ENCODE assay signal across 15 mouse cellular contexts in the genomic region with DNA sequence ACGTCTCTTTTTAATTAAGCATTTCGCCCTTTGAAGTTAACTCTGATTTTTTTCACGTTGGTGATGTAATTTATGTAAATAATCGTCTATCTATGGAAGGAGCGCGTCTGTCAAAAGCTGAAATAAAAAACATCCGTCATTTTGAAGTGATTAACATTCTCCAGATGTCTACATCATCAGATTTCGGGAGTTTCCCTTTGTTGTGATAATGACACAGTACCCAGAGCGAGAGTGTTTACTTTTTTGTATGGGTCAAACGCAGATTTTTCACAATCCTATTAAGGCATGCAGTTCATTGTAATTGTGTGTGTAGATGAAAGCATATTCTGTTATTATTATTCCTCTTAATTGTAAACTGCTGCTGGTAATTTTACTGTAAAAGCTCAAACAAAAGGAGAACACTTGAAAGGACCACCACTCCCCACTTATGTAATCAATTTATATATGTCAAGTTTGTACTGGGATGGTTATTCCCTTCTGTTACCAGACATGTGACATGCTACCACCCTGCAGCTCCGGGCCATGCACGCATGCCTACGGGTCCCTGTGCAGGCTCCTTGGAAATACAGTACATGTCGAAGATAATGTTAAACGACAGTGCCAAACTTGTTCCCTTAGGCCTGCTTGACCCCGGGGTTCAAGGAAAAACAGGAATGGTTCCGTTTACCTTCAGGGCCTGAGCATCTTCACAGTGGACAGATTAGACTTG. TPM values are rescaled to one million over a fixed set of nuclear protein-coding genes. Genes with fewer than 3 reads are reported as not detected.
DNase-seq lines count a peak whose midpoint lies in the region; ATAC-seq and TF ChIP-seq lines count a peak whose summit lies in the region.
"Had no signal": no experiment of that assay in that cellular context is flagged by ENCODE, and none has a peak within 500 bp of the region (broad histone marks: within the 10 kb centered on the region; RNA-seq: fewer than 3 reads in every experiment).

No protein-coding gene starts in this region.

- peaks cover 44% of the 10 kb centered on the region for H3K27me3 ChIP-seq in midbrain, embryonic 12.5 days
- H3K27me3 ChIP-seq in midbrain, postnatal 0 days (ENCODE audit: insufficient read depth, low read length), result 0 out of 2 replicates have a peak, but pooled peaks cover 4% of the 10 kb centered on the region
- peaks cover 23% of the 10 kb centered on the region; the same call in 1 of the 2 replicates for H3K27me3 ChIP-seq in embryonic facial prominence, embryonic 14.5 days (replicated peaks; ENCODE audit: control insufficient read depth, insufficient read depth, low read length)
- H3K27me3 ChIP-seq in hindbrain, embryonic 15.5 days, result peaks cover 7% of the 10 kb centered on the region; the same call in 1 of the 2 replicates
- H3K27me3 ChIP-seq in midbrain, embryonic 16.5 days (ENCODE audit: control insufficient read depth, insufficient read depth, low read depth, low read length), result peaks cover 6% of the 10 kb centered on the region
- peaks cover 1% of the 10 kb centered on the region; the same call in 1 of the 2 replicates for H3K27me3 ChIP-seq in kidney, adult 2 months (replicated peaks; ENCODE audit: control insufficient read depth, insufficient read depth, low read length)

- H3K9ac ChIP-seq in midbrain, embryonic 12.5 days (replicated peaks), result no peak overlapping the region
- no peak overlapping the region for H3K9ac ChIP-seq in midbrain, postnatal 0 days (replicated peaks; ENCODE audit: low read length, poor library complexity, severe bottlenecking)
- no peak overlapping the region for H3K9ac ChIP-seq in embryonic facial prominence, embryonic 14.5 days (ENCODE audit: low read depth, low read length)
- no peak overlapping the region for H3K9ac ChIP-seq in hindbrain, embryonic 15.5 days
- no peak overlapping the region for H3K9ac ChIP-seq in midbrain, embryonic 16.5 days (ENCODE audit: low read depth, low read length)
- H3K9ac ChIP-seq: heart, embryonic 12.5 days; lung, embryonic 15.5 days had no signal

- H3K27ac ChIP-seq in midbrain, embryonic 12.5 days (replicated peaks), result no peak overlapping the region
- no peak overlapping the region for H3K27ac ChIP-seq in midbrain, postnatal 0 days (ENCODE audit: low read depth, low read length)
- H3K27ac ChIP-seq in embryonic facial prominence, embryonic 14.5 days (replicated peaks; ENCODE audit: low read depth, low read length), result no peak overlapping the region
- no peak overlapping the region for H3K27ac ChIP-seq in hindbrain, embryonic 15.5 days (replicated peaks)
- H3K27ac ChIP-seq in midbrain, embryonic 16.5 days (ENCODE audit: low read length), result no peak overlapping the region
- H3K27ac ChIP-seq in kidney, adult 2 months (ENCODE audit: insufficient read depth, low read depth, low read length), result no peak overlapping the region
- H3K27ac ChIP-seq: left cerebral cortex, adult 2 months; lung, embryonic 15.5 days had no signal

- no peak overlapping the region for H3K4me3 ChIP-seq in midbrain, embryonic 12.5 days
- H3K4me3 ChIP-seq in midbrain, postnatal 0 days (ENCODE audit: low read depth, low read length), result no peak overlapping the region
- H3K4me3 ChIP-seq in embryonic facial prominence, embryonic 14.5 days (ENCODE audit: low read depth, low read length), result no peak overlapping the region
- H3K4me3 ChIP-seq in hindbrain, embryonic 15.5 days, result no peak overlapping the region
- H3K4me3 ChIP-seq in midbrain, embryonic 16.5 days (ENCODE audit: low read depth, low read length), result no peak overlapping the region
- H3K4me3 ChIP-seq in kidney, adult 2 months (ENCODE audit: insufficient read depth, low read depth, low read length), result no peak overlapping the region
- H3K4me3 ChIP-seq: heart, embryonic 12.5 days; left cerebral cortex, adult 2 months; lung, embryonic 15.5 days had no signal

- no peak for DNase-seq in midbrain, postnatal 0 days (ENCODE audit: low spot score)
- DNase-seq in embryonic facial prominence, embryonic 14.5 days (ENCODE audit: low spot score), result peak; percentile 42
- no peak for DNase-seq in left cerebral cortex, adult 18-20 months (ENCODE audit: low spot score in 2 of 2)
- DNase-seq in kidney, adult 2 months, result no peak
- DNase-seq: adrenal gland, postnatal 36 days; gastrocnemius, postnatal 14 days; kidney, adult 9 months; thymus, postnatal 36 days had no signal

- no peak for TF ChIP-seq POLR2A in kidney, adult 2 months (IDR thresholded peaks at IDR 0.05; ENCODE audit: low read depth, low read length)

- H3K36me3 ChIP-seq in midbrain, embryonic 12.5 days, result no peaks in the 10 kb centered on the region
- no peaks in the 10 kb centered on the region for H3K36me3 ChIP-seq in midbrain, postnatal 0 days (ENCODE audit: insufficient read depth, low read length)
- no peaks in the 10 kb centered on the region for H3K36me3 ChIP-seq in embryonic facial prominence, embryonic 14.5 days (ENCODE audit: control insufficient read depth, insufficient read depth, low read length)
- no peaks in the 10 kb centered on the region for H3K36me3 ChIP-seq in hindbrain, embryonic 15.5 days
- H3K36me3 ChIP-seq in midbrain, embryonic 16.5 days (ENCODE audit: control insufficient read depth, insufficient read depth, low read length), result no peaks in the 10 kb centered on the region
- H3K36me3 ChIP-seq in kidney, adult 2 months (ENCODE audit: control insufficient read depth, insufficient read depth, low read length), result no peaks in the 10 kb centered on the region
- H3K36me3 ChIP-seq: heart, embryonic 12.5 days; lung, embryonic 15.5 days had no signal

- no peak for TF ChIP-seq CTCF in midbrain, postnatal 0 days (IDR thresholded peaks at IDR 0.05)
- TF ChIP-seq CTCF in kidney, adult 2 months (conservative IDR thresholded peaks at IDR 0.05; ENCODE audit: insufficient read depth, insufficient read length, low read depth, low read length), result no peak

- H3K4me1 ChIP-seq in midbrain, embryonic 12.5 days, result peaks cover 44% of the 10 kb centered on the region
- no peaks in the 10 kb centered on the region for H3K4me1 ChIP-seq in midbrain, postnatal 0 days (ENCODE audit: insufficient read depth, low read length)
- peaks cover 13% of the 10 kb centered on the region for H3K4me1 ChIP-seq in embryonic facial prominence, embryonic 14.5 days (ENCODE audit: control insufficient read depth, insufficient read depth, low read length)
- H3K4me1 ChIP-seq in hindbrain, embryonic 15.5 days (replicated peaks), result peaks cover 19% of the 10 kb centered on the region
- H3K4me1 ChIP-seq in midbrain, embryonic 16.5 days (ENCODE audit: control insufficient read depth, insufficient read depth, low read length), result peaks cover 8% of the 10 kb centered on the region
- H3K4me1 ChIP-seq in kidney, adult 2 months (ENCODE audit: control insufficient read depth, insufficient read depth, low read length), result no peaks in the 10 kb centered on the region

- peak; percentile 84 for ATAC-seq in midbrain, embryonic 12.5 days (ENCODE audit: low FRiP score, low read depth)
- ATAC-seq in midbrain, postnatal 0 days (ENCODE audit: low FRiP score), result no peak
- peak; percentile 56; the same call in 1 of the 2 replicates for ATAC-seq in embryonic facial prominence, embryonic 14.5 days (ENCODE audit: low read depth)
- ATAC-seq in hindbrain, embryonic 15.5 days (ENCODE audit: low FRiP score, low read depth), result peak; percentile 59; the same call in 1 of the 2 replicates
- peak; percentile 71 for ATAC-seq in midbrain, embryonic 16.5 days
- no peak for ATAC-seq in CD4-positive, CD25-positive, alpha-beta regulatory T cell, adult 4 months

- no peaks in the 10 kb centered on the region for H3K9me3 ChIP-seq in midbrain, embryonic 12.5 days
- no peaks in the 10 kb centered on the region for H3K9me3 ChIP-seq in midbrain, postnatal 0 days (ENCODE audit: low read length)
- H3K9me3 ChIP-seq in embryonic facial prominence, embryonic 14.5 days (ENCODE audit: control insufficient read depth, low read length), result no peaks in the 10 kb centered on the region
- H3K9me3 ChIP-seq in hindbrain, embryonic 15.5 days, result no peaks in the 10 kb centered on the region
- H3K9me3 ChIP-seq in midbrain, embryonic 16.5 days (replicated peaks; ENCODE audit: control insufficient read depth, low read length, poor library complexity, severe bottlenecking), result no peaks in the 10 kb centered on the region
- H3K9me3 ChIP-seq: heart, embryonic 12.5 days; lung, embryonic 15.5 days had no signal

- WGBS in midbrain, embryonic 12.5 days, result 25% methylated on average over 17 of the region's 17 CpGs
- 24% methylated on average over 17 of the region's 17 CpGs for WGBS in midbrain, postnatal 0 days
- 14% methylated on average over 17 of the region's 17 CpGs for WGBS in embryonic facial prominence, embryonic 14.5 days
- 30% methylated on average over 17 of the region's 17 CpGs for WGBS in hindbrain, embryonic 15.5 days
- 21% methylated on average over 17 of the region's 17 CpGs for WGBS in midbrain, embryonic 16.5 days
- WGBS in kidney, adult 2 months, result 46% methylated on average over 17 of the region's 17 CpGs

- no peak overlapping the region; the same call in 1 of the 2 replicates for H3K4me2 ChIP-seq in midbrain, embryonic 12.5 days (replicated peaks)
- no peak overlapping the region for H3K4me2 ChIP-seq in midbrain, postnatal 0 days (ENCODE audit: low read depth, low read length, poor library complexity, severe bottlenecking)
- peak overlapping the region; percentile 5; the same call in 1 of the 2 replicates for H3K4me2 ChIP-seq in embryonic facial prominence, embryonic 14.5 days (ENCODE audit: low read depth, low read length)
- H3K4me2 ChIP-seq in hindbrain, embryonic 15.5 days, result no peak overlapping the region
- H3K4me2 ChIP-seq in midbrain, embryonic 16.5 days (ENCODE audit: low read length), result no peak overlapping the region
- H3K4me2 ChIP-seq: heart, embryonic 12.5 days; lung, embryonic 15.5 days had no signal

RNA-seq across cellular contexts. Expression of a gene that starts 46.0 kb away (rescaled TPM):
- polyA plus RNA-seq in midbrain, embryonic 12.5 days (2016; fragmentation: Nextera tagmentation; extraction: Ambion mirVana), result 15.1 and 17.4 TPM in 2 replicates
- 12.0 and 12.6 TPM in 2 replicates for total RNA-seq in midbrain, postnatal 0 days (2014; rRNA removed)
- polyA plus RNA-seq in midbrain, postnatal 0 days (2015; fragmentation: Nextera tagmentation; extraction: Ambion mirVana), result 12.3 and 13.9 TPM in 2 replicates
- 13.7 and 17.5 TPM in 2 replicates for polyA plus RNA-seq in embryonic facial prominence, embryonic 14.5 days (2014; fragmentation: Nextera tagmentation; extraction: Ambion mirVana)
- polyA plus RNA-seq in hindbrain, embryonic 15.5 days (2015; fragmentation: Nextera tagmentation; extraction: Ambion mirVana), result 9.3 and 12.0 TPM in 2 replicates
- polyA plus RNA-seq in midbrain, embryonic 16.5 days (2015; fragmentation: Nextera tagmentation; extraction: Ambion mirVana), result 10.6 and 12.9 TPM in 2 replicates
- 10 to 100 TPM; 20.3 to 21.3 TPM for total RNA-seq in left cerebral cortex, adult 18-20 months (2021)
- polyA plus RNA-seq in CD4-positive, CD25-positive, alpha-beta regulatory T cell, adult 4 months (2017; shearing (Covaris generic)), result 1 to 10 TPM; 3.6 to 4.1 TPM
- polyA plus RNA-seq in kidney, adult 2 months (2012; rRNA removed), result 218 and 240 TPM in 2 replicates

RNA-seq across cellular contexts. Expression of a gene that starts 46.4 kb away (rescaled TPM):
- 15.3 and 17.1 TPM in 2 replicates for polyA plus RNA-seq in midbrain, embryonic 12.5 days (2016; fragmentation: Nextera tagmentation; extraction: Ambion mirVana)
- 6.3 and 10.2 TPM in 2 replicates for total RNA-seq in midbrain, postnatal 0 days (2014; rRNA removed)
- polyA plus RNA-seq in midbrain, postnatal 0 days (2015; fragmentation: Nextera tagmentation; extraction: Ambion mirVana), result 9.9 and 10.7 TPM in 2 replicates
- 13.4 and 16.0 TPM in 2 replicates for polyA plus RNA-seq in embryonic facial prominence, embryonic 14.5 days (2014; fragmentation: Nextera tagmentation; extraction: Ambion mirVana)
- polyA plus RNA-seq in hindbrain, embryonic 15.5 days (2015; fragmentation: Nextera tagmentation; extraction: Ambion mirVana), result 11.5 and 11.9 TPM in 2 replicates
- 12.1 and 13.4 TPM in 2 replicates for polyA plus RNA-seq in midbrain, embryonic 16.5 days (2015; fragmentation: Nextera tagmentation; extraction: Ambion mirVana)
- total RNA-seq in left cerebral cortex, adult 18-20 months (2021), result 10 to 100 TPM; 13.5 to 13.6 TPM
- polyA plus RNA-seq in CD4-positive, CD25-positive, alpha-beta regulatory T cell, adult 4 months (2017; shearing (Covaris generic)), result 1 to 10 TPM; 5.2 to 9.1 TPM
- 12.0 and 12.5 TPM in 2 replicates for polyA plus RNA-seq in kidney, adult 2 months (2012; rRNA removed)

Comparison
In these comparisons a context has a peak if more than half of its experiments do, and no peak if none do; other contexts are left out.
1. ATAC-seq: peak in midbrain, embryonic 12.5 days (single experiment), embryonic facial prominence, embryonic 14.5 days (single experiment), hindbrain, embryonic 15.5 days (single experiment) and midbrain, embryonic 16.5 days (single experiment); none in midbrain, postnatal 0 days (single experiment) and CD4-positive, CD25-positive, alpha-beta regulatory T cell, adult 4 months (single experiment).
2. RNA of a gene that starts 46.0 kb away (polyA plus RNA-seq): 218 to 240 TPM in kidney, adult 2 months; 15.1 to 17.4 TPM in midbrain, embryonic 12.5 days, 12.3 to 13.9 TPM in midbrain, postnatal 0 days, 13.7 to 17.5 TPM in embryonic facial prominence, embryonic 14.5 days, 10.6 to 12.9 TPM in midbrain, embryonic 16.5 days, 9.3 to 12.0 TPM in hindbrain, embryonic 15.5 days and 3.6 to 4.1 TPM in CD4-positive, CD25-positive, alpha-beta regulatory T cell, adult 4 months; every median in the first group is over 10 times any median in the second.